Mouse (Mus musculus) left cerebral cortex, postnatal 4 days (tissue): ENCODE data around the gene Crhr1. TPM values are rescaled to one million over a fixed set of nuclear protein-coding genes. Genes with fewer than 3 reads are reported as not detected.

Source experiments
- DNase-seq: peaks from one replicate; pipeline ENCODE4 v3.0.0-alpha.2; 2022
- intact Hi-C: fragments of 180-260 bp; cut with DNase I; formaldehyde crosslinking; loops from one replicate; pipeline ENCODE4 v1.15.1; 2025
- total RNA-seq, 2 experiments: library from RNA; stranded (reverse); gene quantifications; 2 replicates each; pipeline ENCODE4 v1.2.3; 2021

The Crhr1 gene
- total RNA-seq, 2 experiments from 2014 or later = 23.8 to 26.0 TPM

- DNase-seq = peak; percentile 81
- intact Hi-C loops = no loop called here
Measured at GRCm38 (mm10) chr11:104131756-104132155, 899 bp upstream of the Crhr1 start.

- no peak for DNase-seq
- intact Hi-C loops = no loop called here
Measured at GRCm38 (mm10) chr11:104133442-104133983, 858 bp downstream of the Crhr1 start.

DNA sequence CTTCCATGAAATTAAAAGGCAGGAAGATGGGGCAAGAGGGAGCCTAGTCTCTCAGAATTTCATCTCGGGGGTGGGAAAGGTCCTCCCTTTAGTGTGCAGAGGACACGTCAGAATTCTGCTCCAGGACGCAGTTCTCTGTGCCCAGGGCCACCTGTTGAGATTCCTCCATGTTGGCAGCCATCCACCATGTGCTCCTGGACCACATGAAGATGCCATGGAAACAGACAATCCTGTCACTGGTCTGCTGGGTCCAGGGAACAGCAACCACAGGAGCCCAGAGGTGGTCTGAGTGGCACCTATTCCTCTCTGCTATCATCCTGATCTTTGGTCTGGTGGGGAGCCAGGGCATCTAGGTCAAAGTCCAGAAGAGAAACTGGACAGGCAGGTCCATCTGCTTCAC is 6.3 kb downstream of the Crhr1 start:
- intact Hi-C loops = no loop called here
- peak; percentile 45 for DNase-seq

DNA sequence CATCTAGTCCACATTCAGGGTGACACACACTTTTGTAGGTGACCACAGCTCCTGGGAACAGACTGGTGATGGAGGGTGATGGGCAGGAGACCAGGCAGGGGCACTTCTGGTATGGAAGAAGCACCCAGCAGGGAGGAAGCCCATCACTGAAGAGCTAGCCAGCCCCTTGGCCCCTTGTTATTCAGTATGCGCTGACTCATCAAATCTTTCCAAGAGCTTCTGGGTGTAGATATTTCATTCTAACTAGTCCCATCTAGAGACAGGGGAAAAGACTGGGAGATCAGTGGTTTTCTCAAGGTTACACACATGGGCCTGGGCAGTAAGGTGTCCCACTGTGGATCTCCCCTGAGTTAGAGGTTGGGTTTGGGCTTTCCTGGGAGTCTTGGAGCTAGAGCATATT is 12.3 kb downstream of the Crhr1 start:
- intact Hi-C loops = no loop called here
- no peak for DNase-seq

GRCm38 (mm10) chr11:104148787-104149186 is 16.1 kb downstream of the Crhr1 start:
- intact Hi-C loops = no loop called here
- DNase-seq = peak; percentile 24

GRCm38 (mm10) chr11:104150911-104151310 is 18.3 kb downstream of the Crhr1 start:
- intact Hi-C loops = no loop called here
- DNase-seq = no peak

DNA sequence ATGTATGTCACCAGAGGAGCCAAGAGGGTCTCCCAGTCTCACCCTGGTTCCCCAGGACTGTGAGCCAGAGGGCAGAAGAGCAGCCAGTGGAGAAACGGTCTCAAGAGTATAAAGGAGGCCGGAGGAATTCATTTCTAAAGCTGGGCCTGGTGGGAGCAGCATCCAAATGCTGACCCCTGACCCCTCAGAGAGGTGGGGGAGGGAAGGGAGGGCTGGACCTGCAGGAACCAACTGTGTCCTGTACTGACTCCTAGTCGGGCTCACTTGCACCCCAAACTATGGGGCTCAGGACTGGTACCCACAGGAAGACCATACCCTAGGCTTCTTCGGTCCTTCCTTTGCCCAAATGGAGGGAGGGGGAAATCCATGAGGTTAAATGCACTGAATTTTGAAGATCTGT is 21.7 kb downstream of the Crhr1 start:
- no peak for DNase-seq
- intact Hi-C loops = no loop called here

- intact Hi-C loops = no loop called here
- DNase-seq = peak; percentile 93
Measured at GRCm38 (mm10) chr11:104154820-104155635, 22.4 kb downstream of the Crhr1 start.

- no peak for DNase-seq
- intact Hi-C loops = no loop called here
Measured at GRCm38 (mm10) chr11:104155899-104156298, 23.2 kb downstream of the Crhr1 start.

DNA sequence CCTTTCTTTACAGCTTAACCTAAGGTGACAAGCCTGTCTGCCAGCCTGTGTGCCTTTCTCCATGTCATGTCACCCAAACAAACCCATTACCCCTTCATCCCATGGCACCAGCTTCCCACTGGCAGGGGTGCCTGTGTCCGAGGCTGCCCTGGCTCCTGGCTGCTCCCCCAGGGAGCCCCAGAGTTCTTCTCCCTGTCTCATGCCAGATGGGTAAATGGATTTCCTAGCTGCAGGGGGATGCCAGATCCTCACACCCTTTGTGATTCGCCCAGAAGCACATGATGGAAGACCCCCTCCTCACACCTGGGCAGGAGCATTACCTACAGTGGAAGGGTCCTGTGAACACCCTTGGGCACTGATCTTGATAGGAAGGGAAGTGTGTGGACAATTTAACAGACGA is 23.7 kb downstream of the Crhr1 start:
- DNase-seq = no peak
- intact Hi-C loops = no loop called here

DNA sequence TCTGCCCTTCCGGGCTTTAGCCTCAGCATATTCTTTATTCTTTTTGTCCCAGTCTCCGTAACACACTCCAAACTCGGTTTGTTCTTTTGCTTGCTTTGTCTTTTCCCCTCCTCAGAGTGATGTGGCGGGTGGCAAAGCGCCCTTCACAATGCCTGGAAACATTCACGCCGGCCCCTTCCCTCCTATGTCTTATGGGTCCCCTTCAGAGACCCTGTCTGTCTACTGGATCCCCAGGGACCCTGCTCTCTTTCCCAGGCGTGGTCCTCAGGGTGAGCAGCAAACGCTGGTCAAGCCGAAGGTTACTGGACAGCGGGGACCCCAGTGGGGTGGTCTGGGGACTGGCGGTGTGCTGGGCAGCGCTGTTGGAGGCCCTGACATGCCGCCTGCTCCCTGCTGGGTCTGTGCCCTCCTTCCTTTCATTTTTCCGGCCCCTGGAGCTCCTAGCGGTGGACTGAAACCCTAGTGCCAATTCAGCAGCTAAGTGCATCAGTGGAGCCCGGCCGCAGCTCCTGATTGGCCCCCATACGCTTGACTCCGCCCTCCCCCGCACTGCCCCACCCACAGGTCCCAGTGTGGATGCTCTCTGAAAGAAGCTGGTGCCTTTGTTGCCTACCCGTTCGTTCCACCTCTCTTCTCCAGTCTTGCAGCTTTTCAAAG is 25.1 kb downstream of the Crhr1 start:
- peak; percentile 89 for DNase-seq
- intact Hi-C loops = no loop called here

GRCm38 (mm10) chr11:104158260-104158907 is 25.7 kb downstream of the Crhr1 start:
- DNase-seq = peak; percentile 19
- intact Hi-C loops = no loop called here

DNA sequence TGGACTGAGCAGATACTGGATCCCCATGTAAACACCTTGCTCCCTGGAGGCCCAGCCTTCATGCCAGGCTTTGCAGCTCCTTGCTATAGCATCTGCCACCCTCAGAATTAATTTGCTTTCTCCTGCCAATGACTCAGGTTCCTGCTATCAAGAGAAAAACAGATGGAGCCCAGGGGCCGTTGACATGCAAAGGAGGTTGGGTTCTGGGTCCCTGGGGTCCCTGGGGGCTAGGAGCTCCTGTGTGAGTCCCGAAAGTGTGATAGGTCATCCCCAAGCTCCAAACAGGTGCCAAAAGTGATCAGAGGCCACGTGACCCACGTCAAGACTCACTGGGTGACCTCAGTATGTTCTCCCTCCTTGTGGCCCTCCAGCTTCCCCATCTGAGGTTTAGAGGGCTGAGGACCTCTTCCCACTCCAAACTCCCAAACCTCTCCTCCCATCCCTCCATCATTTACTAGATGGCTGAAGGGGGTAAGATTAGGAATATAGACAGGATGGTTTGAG is 27.2 kb downstream of the Crhr1 start:
- intact Hi-C loops = no loop called here
- DNase-seq = no peak

GRCm38 (mm10) chr11:104161153-104161552 is 28.5 kb downstream of the Crhr1 start:
- intact Hi-C loops = no loop called here
- no peak for DNase-seq

DNA sequence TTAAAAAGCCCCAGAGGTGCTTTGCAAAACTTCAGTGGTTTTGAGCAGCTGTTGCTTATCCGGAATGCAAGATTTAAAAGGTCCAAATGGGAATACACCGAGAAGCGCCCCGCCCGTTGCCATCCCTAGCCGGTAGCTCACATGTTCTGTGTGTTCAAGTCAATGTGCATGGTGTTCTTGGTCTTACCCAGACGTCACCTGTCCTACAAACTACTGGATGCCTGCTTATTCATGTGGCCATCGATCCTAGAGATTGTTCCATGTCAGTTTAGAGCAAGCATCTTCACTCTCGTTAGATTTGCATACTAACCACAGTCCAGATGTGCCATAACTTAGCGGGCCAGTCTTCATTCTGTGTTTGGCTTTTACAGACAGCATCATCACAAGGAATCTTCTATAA is 31.6 kb downstream of the Crhr1 start:
- intact Hi-C loops = no loop called here
- no peak for DNase-seq

- intact Hi-C loops = loop anchor here (2.0 kb wide), 1 partner anchor 185 kb away; no protein-coding TSS in a partner anchor
- peak; percentile 78 for DNase-seq
Measured at GRCm38 (mm10) chr11:104171281-104171781, 38.7 kb downstream of the Crhr1 start.

DNA sequence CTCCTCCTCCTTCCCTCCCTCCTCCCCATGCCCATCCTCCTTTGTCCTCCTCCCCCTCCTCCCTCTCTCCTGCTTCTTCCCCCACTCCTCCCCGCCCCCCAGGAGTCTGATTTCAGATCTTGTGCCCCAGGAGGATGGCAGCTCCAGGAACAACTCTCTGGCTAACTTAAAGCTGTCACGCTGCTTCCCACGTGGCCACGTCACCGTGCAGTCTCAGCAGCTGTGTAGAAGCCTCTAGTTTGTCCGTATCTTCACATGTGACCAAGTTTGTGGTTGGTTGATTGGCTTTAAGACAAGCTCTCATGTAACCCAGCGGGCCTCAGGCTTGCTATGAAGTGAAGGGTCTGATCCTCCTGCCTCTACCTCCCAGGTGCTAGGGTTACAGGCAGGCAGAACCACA is 46.2 kb downstream of the Crhr1 start:
- intact Hi-C loops = no loop called here
- DNase-seq = no peak

DNA sequence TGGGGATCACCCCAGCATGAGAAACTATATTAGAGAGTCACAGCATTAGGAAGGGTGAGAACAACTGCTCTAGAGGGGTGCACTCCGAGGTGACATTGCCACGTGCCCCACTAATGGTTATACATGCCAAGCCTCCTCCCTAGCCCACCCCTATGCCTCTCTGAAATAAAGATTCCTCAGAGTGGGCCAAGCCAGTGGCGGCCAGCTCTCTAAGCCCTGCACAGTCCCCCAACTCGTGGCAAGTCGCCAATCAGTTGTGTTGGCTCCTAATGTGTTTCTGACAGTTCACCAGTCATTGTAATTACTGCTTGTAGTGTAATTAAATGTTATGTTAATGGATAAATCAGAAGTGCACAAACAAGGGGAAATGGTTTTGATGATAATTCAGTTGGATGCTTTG is 47.1 kb downstream of the Crhr1 start:
- DNase-seq = peak; percentile 77
- intact Hi-C loops = no loop called here

DNA sequence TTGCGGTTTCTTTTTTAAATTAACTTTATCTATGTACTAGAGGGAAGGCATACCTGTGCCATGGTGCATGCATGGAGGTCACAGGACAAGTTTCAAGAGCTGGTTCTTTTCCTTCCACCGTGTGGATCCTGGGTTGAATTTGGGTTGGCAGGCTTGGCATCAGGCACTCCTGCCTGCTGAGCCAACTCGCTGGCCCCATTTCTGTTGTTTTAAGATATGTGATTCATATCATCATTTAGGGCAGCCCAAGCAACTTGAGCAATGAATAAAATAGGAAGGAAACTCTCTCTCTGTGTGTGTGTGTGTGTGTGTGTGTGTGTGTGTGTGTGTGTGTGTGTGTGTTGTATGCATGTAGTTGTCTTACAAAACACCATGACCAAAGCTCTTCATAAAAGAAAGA is 49.5 kb downstream of the Crhr1 start:
- intact Hi-C loops = no loop called here
- DNase-seq = no peak

- DNase-seq = peak; percentile 26
- intact Hi-C loops = no loop called here
Measured at GRCm38 (mm10) chr11:104186135-104186836, 53.6 kb downstream of the Crhr1 start, which contains the start of gene Sppl2c. Gene Sppl2c, plus strand, starts transcription at chr11:104186327.

GRCm38 (mm10) chr11:104186837-104187150 is 54.1 kb downstream of the Crhr1 start:
- intact Hi-C loops = no loop called here
- no peak for DNase-seq
